Mouse (Mus musculus) macrophage (primary cell): ENCODE results near the gene Pde9a. TPM values are rescaled to one million over a fixed set of nuclear protein-coding genes. Genes with fewer than 3 reads are reported as not detected.
"Not testable (repeated sequence)": the region's sequence is repeated elsewhere in the genome, so short reads cannot be mapped to it uniquely, and the experiment has no call there.

Experiments
- H3K27ac ChIP-seq: fragments of 350-480 bp; formaldehyde crosslinking; 2 replicates; pipeline ENCODE4 v1.9.0; 2021
- H3K36me3 ChIP-seq: fragments of 350-480 bp; formaldehyde crosslinking; 2 replicates; pipeline ENCODE4 v1.9.0; 2021; ENCODE audit errors: inconsistent target
- H3K4me3 ChIP-seq: fragments of 350-480 bp; formaldehyde crosslinking; 2 replicates; pipeline ENCODE4 v1.9.0; 2021; ENCODE audit errors: inconsistent target
- H3K79me2 ChIP-seq: fragments of 350-480 bp; formaldehyde crosslinking; 2 replicates; pipeline ENCODE4 v1.9.0; 2021; ENCODE audit errors: inconsistent target
- WGBS: methylation state at CpG from one replicate; pipeline ENCODE4 v1.1.7; 2026; ENCODE audit warnings: inconsistent platforms; ENCODE audit not compliant: missing documents; 5-methylcytosine and 5-hydroxymethylcytosine counted together
- polyA plus RNA-seq: library from polyadenylated mRNA; stranded (reverse); fragments of 250-400 nt; gene quantifications from 3 replicates; pipeline ENCODE4 v1.2.4, GENCODE M21; 2018; ENCODE audit warnings: inconsistent platforms
- total RNA-seq, 78 experiments: library from RNA; depleted of rRNA; stranded (reverse); fragments of 250-400 nt; gene quantifications; 1 replicate in 9 of 78; 2 replicates in 24 of 78; 3 replicates in 43 of 78; 4 replicates in 2 of 78; pipeline ENCODE4 v1.2.4; 2018; ENCODE audit warnings: inconsistent platforms in 56 of 78

The Pde9a gene
- total RNA-seq (2018; cell fraction: chromatin; rRNA removed), result not detected
- not detected for total RNA-seq (2018; cell fraction: cytosol; rRNA removed)
- not detected for total RNA-seq (2018; cell fraction: nucleus; rRNA removed)
- not detected in 3 replicates for polyA plus RNA-seq

DNA sequence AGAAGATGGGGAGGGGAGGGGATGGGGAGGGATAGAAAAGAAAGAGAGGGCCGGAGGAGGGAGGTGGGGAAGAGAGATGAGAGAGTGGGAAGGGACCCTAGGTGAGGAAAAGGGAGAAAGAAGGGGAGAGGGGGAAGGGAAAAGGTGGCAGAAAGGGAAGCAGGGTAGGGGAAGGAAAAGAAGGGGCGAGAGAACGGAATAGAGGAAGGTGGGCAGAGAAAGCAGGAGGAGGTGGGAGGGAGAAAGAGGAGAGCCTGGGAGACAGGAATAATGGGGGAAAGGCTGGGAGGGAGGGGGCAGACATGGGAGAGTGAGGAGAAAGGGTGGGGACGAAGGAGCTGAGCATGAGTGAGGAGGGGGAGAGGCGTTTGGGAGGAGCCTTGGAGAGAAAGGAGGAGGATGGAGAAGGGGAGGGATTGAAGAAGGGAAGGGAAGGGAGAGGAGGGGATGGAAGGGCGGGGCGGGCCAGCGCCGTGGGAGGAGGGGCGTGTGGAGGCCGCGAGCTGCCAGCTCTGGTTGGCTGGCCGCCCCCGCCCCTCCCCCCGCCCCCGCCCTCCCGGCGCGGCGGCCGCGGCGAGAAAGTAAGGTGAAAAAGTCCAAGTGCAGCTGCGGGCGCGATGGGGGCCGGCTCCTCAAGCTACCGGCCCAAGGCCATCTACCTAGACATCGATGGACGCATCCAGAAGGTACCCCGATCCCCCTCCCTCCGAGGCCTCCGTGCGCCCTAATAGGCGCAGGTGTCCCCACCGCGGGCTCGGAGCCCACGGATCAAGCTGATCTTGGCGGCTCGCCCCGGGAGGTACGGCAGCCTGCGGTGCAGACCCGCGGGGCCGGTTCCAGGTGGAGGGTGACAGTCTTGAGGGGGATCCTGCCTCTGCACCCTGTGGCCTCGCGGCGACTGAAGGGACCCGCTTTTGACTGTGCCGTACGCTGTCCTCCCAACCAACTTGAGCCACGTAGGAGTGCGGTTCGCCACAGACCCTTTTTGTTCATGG, at the start of gene Pde9a:
Pde9a (plus strand) TSS at position 540 of the 995 bp plus-strand sequence.
- H3K27ac ChIP-seq, result no peak within 1 kb of the TSS
- no peaks in the 10 kb centered on the region for H3K36me3 ChIP-seq
- 3% methylated on average over 37 of the region's 56 CpGs for WGBS
- H3K4me3 ChIP-seq, result no peak within 1 kb of the TSS
- no peaks in the 10 kb centered on the region for H3K79me2 ChIP-seq

DNA sequence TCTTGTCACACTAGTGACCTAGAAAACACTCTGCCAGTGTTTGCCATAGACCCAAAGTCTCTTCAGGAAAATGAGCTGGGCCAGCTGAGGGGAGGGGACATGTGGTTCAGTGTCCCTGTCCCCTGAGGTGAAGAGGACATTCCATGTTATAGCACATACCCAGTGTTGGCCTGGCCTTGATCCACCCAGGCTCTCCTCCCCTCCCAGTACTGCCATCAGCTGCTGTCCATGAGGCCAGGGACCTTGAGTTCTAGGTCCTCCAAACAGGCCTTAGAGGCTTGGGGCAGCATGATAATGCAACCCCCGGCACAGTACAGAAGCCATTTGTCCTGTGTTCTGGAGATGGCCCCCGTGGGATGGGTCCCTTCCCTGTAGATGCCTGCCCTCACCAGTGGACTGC, 46.2 kb upstream of the Pde9a start:
- H3K27ac ChIP-seq, result no peak overlapping the region
- H3K79me2 ChIP-seq, result no peaks in the 10 kb centered on the region
- H3K4me3 ChIP-seq, result no peak overlapping the region
- no peaks in the 10 kb centered on the region; the same call in 1 of the 2 replicates for H3K36me3 ChIP-seq
- WGBS, result 91% methylated on average over 2 of the region's 2 CpGs

DNA sequence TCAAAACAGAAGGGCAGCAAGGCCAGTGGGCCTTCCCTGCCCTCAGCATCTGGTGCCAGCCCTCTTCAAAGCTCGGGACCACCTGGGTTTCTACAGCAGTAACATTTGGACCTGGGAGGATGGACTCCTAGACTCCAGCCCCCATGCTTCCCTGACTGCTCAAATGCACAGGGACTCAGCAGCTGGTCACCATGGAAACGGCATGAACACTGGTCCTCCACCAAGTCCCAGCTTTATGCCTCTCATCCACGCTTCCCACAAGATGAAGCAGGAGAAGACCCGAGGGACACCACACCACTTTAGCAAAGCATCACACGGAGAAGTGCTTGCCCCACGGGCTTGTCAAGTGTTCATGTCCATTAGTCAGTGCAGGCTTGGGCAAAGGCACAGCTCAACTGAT, 43.8 kb upstream of the Pde9a start:
- no peak overlapping the region for H3K27ac ChIP-seq
- WGBS, result 91% methylated on average over 6 of the region's 6 CpGs
- no peaks in the 10 kb centered on the region for H3K79me2 ChIP-seq
- H3K4me3 ChIP-seq, result no peak overlapping the region
- H3K36me3 ChIP-seq, result no peaks in the 10 kb centered on the region; the same call in 1 of the 2 replicates

DNA sequence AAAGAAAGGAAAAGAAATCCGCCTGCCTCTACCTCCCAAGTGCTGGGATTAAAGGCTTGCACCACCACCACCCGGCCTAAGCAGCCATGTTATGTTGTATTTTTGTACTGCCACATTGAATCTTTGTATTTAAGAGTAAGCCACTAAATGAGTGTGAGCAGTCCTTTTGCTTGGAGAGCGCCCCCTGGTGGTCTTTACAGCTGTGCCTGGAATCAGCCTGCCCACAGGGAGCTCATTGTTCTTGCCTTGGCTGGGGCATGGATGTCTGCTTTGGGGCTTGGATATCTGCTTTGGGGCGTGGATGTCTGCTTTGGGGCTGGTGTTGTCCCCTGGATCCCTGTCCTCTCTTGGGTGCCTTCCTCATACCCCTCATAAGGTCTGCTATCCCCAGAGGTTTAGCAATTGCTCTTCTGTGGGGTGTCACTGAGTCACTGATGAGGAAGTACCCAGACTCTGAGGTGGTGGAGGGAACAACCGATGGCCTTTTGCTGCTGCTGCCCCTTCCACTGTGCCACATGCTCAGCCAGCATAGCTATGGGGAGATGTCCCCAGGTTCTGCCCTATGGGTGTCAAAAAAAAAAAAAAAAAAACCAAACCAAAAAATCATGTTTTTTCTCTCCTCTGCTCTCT, 41.7 kb upstream of the Pde9a start:
- 46% methylated on average over 5 of the region's 5 CpGs for WGBS
- peaks cover 5% of the 10 kb centered on the region; the same call in 1 of the 2 replicates for H3K36me3 ChIP-seq

DNA sequence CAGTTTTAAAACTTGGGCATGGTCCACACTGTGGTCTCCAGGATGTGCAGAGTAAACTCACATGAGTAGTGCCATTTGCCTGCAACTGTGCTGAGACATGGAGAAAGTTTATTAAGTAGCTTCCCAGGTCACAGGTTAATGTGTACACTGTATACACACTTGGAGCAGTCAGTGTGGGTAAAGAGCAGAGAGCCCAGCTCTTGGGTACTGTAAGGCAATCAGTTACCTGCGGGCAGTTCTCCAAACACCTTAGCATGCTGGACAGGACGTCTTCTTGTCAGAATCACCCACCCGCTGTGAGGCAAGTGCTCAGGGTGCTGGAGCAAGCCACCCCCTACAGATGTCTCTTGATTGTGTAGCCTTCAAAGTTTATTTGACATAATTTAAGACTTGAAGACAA, 41.2 kb upstream of the Pde9a start:
- Histone ChIP-seq H3K79me2 (no peaks in the 10 kb centered on the region), H3K27ac (no peak overlapping the region), H3K36me3 (peaks cover 11% of the 10 kb centered on the region; the same call in 1 of the 2 replicates), H3K4me3 (no peak overlapping the region)
- WGBS, result 90% methylated on average over 3 of the region's 3 CpGs

More for the DNA sequence above, 41.7 kb upstream of the Pde9a start:
- Histone ChIP-seq H3K4me3 (no peak overlapping the region), H3K27ac (no peak overlapping the region), H3K79me2 (no peaks in the 10 kb centered on the region)

DNA sequence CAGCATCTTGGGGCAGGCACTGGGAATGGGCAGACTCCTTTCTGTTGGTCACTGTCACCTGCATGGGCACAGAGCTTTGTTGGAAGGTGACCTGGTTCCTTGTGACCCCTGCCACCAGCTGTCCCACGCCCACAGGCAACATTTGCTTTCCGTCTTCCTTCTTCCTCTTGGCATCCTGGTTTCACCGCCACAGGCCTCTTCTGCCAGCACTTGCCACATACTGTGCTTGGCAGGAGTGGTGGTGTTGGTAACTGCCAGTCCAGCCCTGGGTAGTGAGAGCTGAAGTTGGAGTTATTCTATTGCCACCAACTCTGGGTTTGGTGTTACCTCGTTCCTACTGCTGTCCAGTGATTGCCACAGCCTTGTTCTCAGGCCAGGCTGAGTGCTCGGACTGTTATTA, 37.9 kb upstream of the Pde9a start:
- no peak overlapping the region for H3K27ac ChIP-seq
- peaks cover 11% of the 10 kb centered on the region; the same call in 1 of the 2 replicates for H3K36me3 ChIP-seq
- H3K4me3 ChIP-seq, result no peak overlapping the region
- 83% methylated on average over 5 of the region's 5 CpGs for WGBS
- no peaks in the 10 kb centered on the region for H3K79me2 ChIP-seq

DNA sequence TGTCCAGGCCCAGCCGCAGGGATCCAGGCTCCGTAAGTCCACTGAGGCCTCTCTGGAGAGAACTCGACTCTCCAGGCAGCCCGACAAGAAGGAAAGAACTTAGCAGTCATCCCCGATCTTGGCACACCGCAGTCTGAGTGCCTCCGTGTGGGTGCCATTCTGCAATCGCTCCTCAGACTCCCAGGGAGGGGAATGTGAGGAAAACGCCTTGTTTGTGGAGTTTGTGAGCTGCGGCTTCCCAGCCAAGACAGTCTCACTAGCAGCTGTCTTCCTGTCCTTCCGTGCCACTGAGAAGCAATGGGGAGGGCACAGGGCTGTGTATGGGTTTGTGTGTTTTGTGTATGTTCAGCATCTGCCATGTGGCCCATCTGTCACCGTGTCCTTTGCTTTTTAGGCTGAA, 36.6 kb upstream of the Pde9a start:
- peaks cover 11% of the 10 kb centered on the region; the same call in 1 of the 2 replicates for H3K36me3 ChIP-seq
- no peaks in the 10 kb centered on the region for H3K79me2 ChIP-seq
- no peak overlapping the region for H3K4me3 ChIP-seq
- WGBS, result 94% methylated on average over 12 of the region's 12 CpGs
- H3K27ac ChIP-seq, result no peak overlapping the region

DNA sequence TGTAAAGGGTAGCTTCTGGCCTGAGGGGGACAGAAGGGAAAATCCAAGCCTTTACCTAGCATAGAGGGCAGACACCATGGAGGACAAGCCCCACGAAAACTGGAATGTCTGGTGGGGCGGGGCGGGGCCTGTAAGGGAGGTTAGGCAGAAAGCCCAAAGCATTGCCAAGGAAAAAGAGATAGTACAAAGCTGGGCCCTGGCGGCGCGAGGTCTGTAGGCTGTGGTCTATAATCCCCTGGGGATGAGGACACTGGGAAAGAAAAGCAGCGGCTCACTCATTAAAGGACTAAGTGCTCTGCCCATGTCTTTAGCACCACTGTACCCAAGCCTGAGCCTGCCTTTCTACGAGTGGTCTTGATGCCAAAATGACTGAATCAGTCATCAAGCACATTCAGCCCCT, 34.0 kb upstream of the Pde9a start:
- Histone ChIP-seq H3K79me2 (no peaks in the 10 kb centered on the region), H3K27ac (no peak overlapping the region), H3K36me3 (peaks cover 11% of the 10 kb centered on the region; the same call in 1 of the 2 replicates), H3K4me3 (no peak overlapping the region)
- 90% methylated on average over 8 of the region's 8 CpGs for WGBS

DNA sequence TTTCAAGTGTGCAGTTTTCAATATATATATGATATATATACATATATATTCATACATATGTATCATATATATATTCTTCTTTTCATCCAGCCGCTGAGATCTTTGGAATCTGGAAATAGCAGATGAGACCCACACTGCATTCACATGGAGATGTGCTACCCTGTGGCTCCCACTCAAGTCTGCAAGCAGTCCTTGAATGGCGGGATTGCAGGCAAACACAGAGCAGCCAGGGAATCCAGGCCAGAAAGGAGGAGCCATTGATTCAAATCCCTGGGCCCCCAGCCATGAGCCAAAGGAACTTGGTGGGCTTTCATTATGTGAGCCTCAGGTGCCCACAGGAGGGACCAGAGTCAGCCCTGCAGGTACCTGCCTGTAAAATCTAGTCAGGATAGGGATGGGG, 32.8 kb upstream of the Pde9a start:
- Histone ChIP-seq H3K79me2 (no peaks in the 10 kb centered on the region), H3K36me3 (peaks cover 11% of the 10 kb centered on the region; the same call in 1 of the 2 replicates), H3K27ac (no peak overlapping the region), H3K4me3 (no peak overlapping the region)
- WGBS, result 100% methylated on average over 2 of the region's 2 CpGs

DNA sequence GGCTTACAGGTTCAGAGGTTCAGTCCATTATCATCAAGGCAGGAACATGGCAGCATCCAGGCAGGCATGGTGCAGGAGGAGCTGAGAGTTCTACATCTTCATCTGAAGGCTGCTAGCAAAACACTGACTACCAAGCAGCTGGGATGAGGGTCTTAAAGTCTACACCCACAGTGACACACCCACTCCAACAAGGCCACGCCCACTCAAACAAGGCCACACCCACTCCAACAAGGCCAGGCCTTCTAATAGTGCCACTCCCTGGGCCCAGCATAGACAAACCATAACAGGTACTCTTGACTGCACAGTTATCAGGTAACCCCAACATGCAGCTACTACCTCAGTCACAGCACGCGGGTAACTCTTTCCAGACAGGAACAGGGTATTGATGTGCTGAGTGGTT, 31.3 kb upstream of the Pde9a start:
- 84% methylated on average over 3 of the region's 3 CpGs for WGBS
- not testable (repeated sequence) for H3K4me3 ChIP-seq, H3K27ac ChIP-seq

DNA sequence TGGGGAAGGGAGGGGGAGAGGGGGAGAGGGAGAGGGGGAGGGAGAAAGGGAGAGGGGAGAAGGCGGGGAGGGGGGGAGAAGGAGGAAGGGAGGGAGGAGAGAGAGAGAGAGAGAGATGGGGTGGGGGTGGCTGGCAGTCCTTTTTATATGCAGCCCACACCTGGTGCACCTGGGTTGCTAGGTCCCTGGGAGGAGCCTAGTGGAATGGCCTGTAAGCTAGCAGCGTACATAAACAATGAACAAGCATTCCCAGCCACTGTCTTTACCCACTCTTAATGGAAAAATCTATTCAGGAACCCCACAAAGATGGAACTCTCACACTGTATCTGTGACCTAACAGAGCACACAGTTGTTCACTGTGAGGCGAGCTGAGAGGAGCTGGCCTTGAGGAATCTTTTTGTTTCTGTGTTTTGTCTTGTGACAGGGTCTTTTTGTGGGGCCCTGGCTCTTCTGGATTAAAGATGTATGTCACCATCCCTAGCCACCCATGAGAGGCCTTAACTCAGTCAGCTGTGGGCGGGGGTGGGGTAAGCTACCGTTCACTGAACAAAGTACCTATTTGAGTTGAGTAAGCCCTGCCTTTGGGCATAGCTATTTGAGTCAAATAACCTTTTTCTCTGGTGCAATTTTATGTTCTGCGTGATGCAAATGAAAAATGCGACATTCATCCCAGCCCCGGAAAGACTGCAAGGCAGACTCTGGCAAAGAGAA, 30.1 kb upstream of the Pde9a start:
- no peak overlapping the region for H3K27ac ChIP-seq
- 83% methylated on average over 8 of the region's 8 CpGs for WGBS
- H3K36me3 ChIP-seq, result no peaks in the 10 kb centered on the region
- H3K4me3 ChIP-seq, result no peak overlapping the region
- no peaks in the 10 kb centered on the region for H3K79me2 ChIP-seq

More for the DNA sequence above, 31.3 kb upstream of the Pde9a start:
- H3K79me2 ChIP-seq, H3K36me3 ChIP-seq: not testable (repeated sequence)

DNA sequence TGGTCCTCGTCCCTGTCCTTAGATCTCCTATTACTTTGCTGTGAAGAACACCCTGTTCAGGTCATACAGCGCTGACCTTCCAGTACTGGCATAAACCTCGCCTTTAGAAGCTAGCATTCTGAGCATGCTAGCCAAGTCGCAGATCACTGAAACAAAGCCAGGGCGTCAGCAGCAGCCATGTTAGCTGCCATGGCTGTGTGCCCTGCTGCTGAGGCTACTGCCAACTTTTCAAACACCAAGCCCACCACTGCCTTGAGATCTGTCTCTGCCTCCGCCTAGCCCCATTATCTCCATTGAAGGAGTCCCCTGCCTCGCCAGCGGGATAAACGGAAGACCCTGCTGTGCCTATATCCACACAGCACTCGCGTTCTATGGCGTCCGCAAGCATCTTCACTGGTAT, 25.4 kb upstream of the Pde9a start:
- Histone ChIP-seq H3K79me2 (no peaks in the 10 kb centered on the region), H3K4me3 (no peak overlapping the region), H3K36me3 (no peaks in the 10 kb centered on the region), H3K27ac (no peak overlapping the region)
- WGBS, result 93% methylated on average over 13 of the region's 13 CpGs

DNA sequence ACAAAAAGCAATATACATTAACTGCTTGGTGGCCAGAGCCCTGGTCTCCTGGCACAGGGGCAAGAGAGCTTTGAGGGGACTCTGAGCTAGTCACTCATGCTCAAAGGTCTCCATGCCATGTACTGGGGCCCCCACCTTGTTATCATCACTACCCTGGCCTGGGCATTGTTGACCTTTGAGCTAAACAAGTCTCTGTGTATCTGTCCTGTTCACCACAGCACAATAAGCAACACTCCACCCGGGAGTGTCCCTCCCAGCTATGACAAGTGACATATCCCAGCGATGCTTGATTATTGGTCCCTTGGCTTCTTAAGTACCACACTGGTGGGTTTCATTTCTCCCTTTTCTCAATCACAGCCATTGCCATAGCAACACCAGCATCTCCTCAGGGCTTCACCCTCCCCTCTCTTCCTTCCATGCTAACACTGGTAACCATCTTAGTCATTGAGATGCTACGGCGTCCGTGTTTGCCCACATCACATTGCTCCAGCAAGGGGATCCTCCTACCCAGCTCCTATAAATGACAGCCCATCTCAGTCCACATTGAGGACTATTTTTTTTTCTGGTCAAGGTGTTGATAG, 20.3 kb upstream of the Pde9a start:
- Histone ChIP-seq H3K36me3 (no peaks in the 10 kb centered on the region), H3K4me3 (no peak overlapping the region), H3K27ac (no peak overlapping the region), H3K79me2 (no peaks in the 10 kb centered on the region)
- 85% methylated on average over 5 of the region's 5 CpGs for WGBS

DNA sequence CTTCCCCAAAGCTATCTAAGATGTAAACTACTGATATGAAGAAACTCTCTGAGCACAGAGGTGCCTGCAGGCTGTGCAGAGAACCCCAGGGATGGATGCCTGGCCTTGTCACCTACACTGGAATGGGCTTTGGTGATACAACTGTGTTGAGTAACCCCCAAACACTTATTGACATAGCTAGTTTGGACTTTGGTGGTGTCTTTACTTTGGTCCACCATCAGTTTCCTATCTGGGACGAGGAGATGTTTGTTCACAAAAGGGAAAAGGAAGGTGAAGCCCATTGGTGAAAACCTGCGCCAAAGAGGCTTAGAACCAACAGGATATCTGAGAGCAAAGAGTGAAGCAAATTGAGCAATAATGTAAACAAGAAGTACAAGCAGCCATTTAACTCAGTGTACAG, 15.8 kb upstream of the Pde9a start:
- Histone ChIP-seq H3K27ac (no peak overlapping the region), H3K36me3 (no peaks in the 10 kb centered on the region), H3K4me3 (no peak overlapping the region), H3K79me2 (no peaks in the 10 kb centered on the region)
- 89% methylated on average over 2 of the region's 2 CpGs for WGBS
